Mouse (Mus musculus): ENCODE results near the gene Arhgap27.
"Not testable (repeated sequence)": the region's sequence is repeated elsewhere in the genome, so short reads cannot be mapped to it uniquely, and the experiment has no call there.

The Arhgap27 gene

GRCm38 (mm10) chr11:103363214-103364148 lies at the start of gene Arhgap27:
Gene Arhgap27 (minus strand): TSS chr11:103363692.
- in situ Hi-C loops (cut with MboI, MseI): no loop called here

GRCm38 (mm10) chr11:103412950-103413423 lies 49.5 kb upstream of the Arhgap27 start:
- in situ Hi-C loops (cut with MboI, MseI): no loop called here

GRCm38 (mm10) chr11:103411981-103412949 lies 48.8 kb upstream of the Arhgap27 start, which contains the start of gene Plekhm1:
Gene Plekhm1 (minus strand): TSS chr11:103412687.
- in situ Hi-C loops (cut with MboI, MseI): no loop called here

GRCm38 (mm10) chr11:103411301-103411700 lies 47.8 kb upstream of the Arhgap27 start:
- in situ Hi-C loops (cut with MboI, MseI): no loop called here

- in situ Hi-C loops (cut with MboI, MseI): no loop called here
Measured at GRCm38 (mm10) chr11:103408880-103409279, 45.4 kb upstream of the Arhgap27 start.

GRCm38 (mm10) chr11:103407136-103407535 lies 43.6 kb upstream of the Arhgap27 start:
- in situ Hi-C loops (cut with MboI, MseI): not testable (repeated sequence)

GRCm38 (mm10) chr11:103406551-103406950 lies 43.1 kb upstream of the Arhgap27 start:
- in situ Hi-C loops (cut with MboI, MseI): no loop called here

GRCm38 (mm10) chr11:103405814-103406213 lies 42.3 kb upstream of the Arhgap27 start:
- in situ Hi-C loops (cut with MboI, MseI): no loop called here

- in situ Hi-C loops (cut with MboI, MseI): no loop called here
Measured at GRCm38 (mm10) chr11:103404618-103405017, 41.1 kb upstream of the Arhgap27 start.

- in situ Hi-C loops (cut with MboI, MseI): no loop called here
Measured at GRCm38 (mm10) chr11:103403776-103404175, 40.3 kb upstream of the Arhgap27 start.

GRCm38 (mm10) chr11:103402738-103403137 lies 39.2 kb upstream of the Arhgap27 start:
- in situ Hi-C loops (cut with MboI, MseI): no loop called here

GRCm38 (mm10) chr11:103402198-103402597 lies 38.7 kb upstream of the Arhgap27 start:
- in situ Hi-C loops (cut with MboI, MseI): no loop called here

GRCm38 (mm10) chr11:103399986-103400385 lies 36.5 kb upstream of the Arhgap27 start:
- in situ Hi-C loops (cut with MboI, MseI): no loop called here

GRCm38 (mm10) chr11:103399050-103399449 lies 35.6 kb upstream of the Arhgap27 start:
- in situ Hi-C loops (cut with MboI, MseI): no loop called here

- in situ Hi-C loops (cut with MboI, MseI): no loop called here
Measured at GRCm38 (mm10) chr11:103396682-103397081, 33.2 kb upstream of the Arhgap27 start.

- in situ Hi-C loops (cut with MboI, MseI): no loop called here
Measured at GRCm38 (mm10) chr11:103396236-103396635, 32.7 kb upstream of the Arhgap27 start.

GRCm38 (mm10) chr11:103394604-103395003 lies 31.1 kb upstream of the Arhgap27 start:
- in situ Hi-C loops (cut with MboI, MseI): no loop called here

GRCm38 (mm10) chr11:103394025-103394424 lies 30.5 kb upstream of the Arhgap27 start:
- in situ Hi-C loops (cut with MboI, MseI): no loop called here

- in situ Hi-C loops (cut with MboI, MseI): no loop called here
Measured at GRCm38 (mm10) chr11:103387870-103388526, 24.5 kb upstream of the Arhgap27 start.

GRCm38 (mm10) chr11:103386827-103387226 lies 23.3 kb upstream of the Arhgap27 start:
- in situ Hi-C loops (cut with MboI, MseI): no loop called here

- in situ Hi-C loops (cut with MboI, MseI): no loop called here
Measured at GRCm38 (mm10) chr11:103381956-103382613, 18.6 kb upstream of the Arhgap27 start.
